Mouse (Mus musculus) stomach, postnatal 0 days (tissue): Measurements from ENCODE around the gene Fshb.

Source experiments
- CTCF ChIP-seq: IDR thresholded peaks from 2 replicates; pipeline ENCODE4 v1.5.1; 2016; ENCODE audit warnings: antibody characterized with exemption, low read depth, mild to moderate bottlenecking, moderate library complexity
- EP300 ChIP-seq: optimal IDR thresholded peaks from 2 replicates; pipeline ENCODE3; 2016; ENCODE audit warnings: antibody characterized with exemption

- TF ChIP-seq CTCF (no peak), EP300 (no peak)
These were observed 13.5 kb downstream of the Fshb start for GRCm38 (mm10) chr2:107045955-107046354.
